Mouse (Mus musculus) left cerebral cortex, adult 11 months (tissue): Measurements from ENCODE around the gene Clmn.
"Not testable (repeated sequence)": the region's sequence is repeated elsewhere in the genome, so short reads cannot be mapped to it uniquely, and the experiment has no call there.

Source experiments
- DNase-seq: peaks from one replicate; pipeline ENCODE4 v3.0.0; 2022; ENCODE audit warnings: low spot score

The Clmn gene

GRCm38 (mm10) chr12:104751814-104752765 is 112.8 kb downstream of the Clmn start, which contains the start of gene Dicer1:
TSS of gene Dicer1 (minus strand) at chr12:104751952.
- DNase-seq = peak; percentile 94

- no peak for DNase-seq
Measured at GRCm38 (mm10) chr12:104751331-104751813, 113.5 kb downstream of the Clmn start.

GRCm38 (mm10) chr12:104748946-104749345 is 115.9 kb downstream of the Clmn start:
- DNase-seq = no peak

DNA sequence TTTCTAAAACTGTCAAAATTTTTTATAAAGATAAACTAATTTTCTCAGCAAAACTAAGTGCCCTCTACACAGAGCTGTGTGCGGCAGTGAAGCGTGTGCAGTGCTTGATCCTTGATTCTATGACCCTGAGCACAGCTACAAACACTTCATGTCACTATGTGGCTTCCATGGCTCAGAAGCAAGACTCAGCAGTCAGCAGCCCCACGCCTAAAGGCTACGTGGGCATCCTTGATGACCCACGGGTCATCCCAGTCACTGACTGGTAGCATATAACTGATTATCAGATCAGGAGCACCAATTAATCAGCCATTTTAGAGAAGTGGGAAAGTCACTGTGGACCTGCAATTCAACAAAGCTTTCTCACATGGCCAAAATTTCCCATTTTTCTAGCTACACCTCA is 117.6 kb downstream of the Clmn start:
- DNase-seq = no peak

DNA sequence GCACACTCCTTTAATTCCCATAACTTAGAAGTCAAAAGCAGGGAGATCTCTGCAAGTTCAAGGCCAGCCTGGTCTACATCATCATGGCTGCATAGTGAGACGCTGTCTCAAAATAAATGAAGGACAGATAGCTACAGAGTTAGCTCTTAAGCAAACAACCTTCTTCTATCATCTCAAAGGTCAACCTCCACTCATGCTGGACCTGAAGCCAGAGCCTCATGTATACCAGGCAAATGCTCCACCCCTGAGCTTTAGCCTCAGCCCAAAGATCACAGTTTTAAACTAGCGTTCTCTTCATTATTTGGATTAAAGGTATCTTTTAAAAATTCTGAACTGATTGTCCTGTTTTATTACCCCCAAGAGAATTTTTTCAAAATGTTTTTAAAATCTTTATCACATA is 118.3 kb downstream of the Clmn start:
- no peak for DNase-seq

GRCm38 (mm10) chr12:104743687-104744086 is 121.2 kb downstream of the Clmn start:
- no peak for DNase-seq

DNA sequence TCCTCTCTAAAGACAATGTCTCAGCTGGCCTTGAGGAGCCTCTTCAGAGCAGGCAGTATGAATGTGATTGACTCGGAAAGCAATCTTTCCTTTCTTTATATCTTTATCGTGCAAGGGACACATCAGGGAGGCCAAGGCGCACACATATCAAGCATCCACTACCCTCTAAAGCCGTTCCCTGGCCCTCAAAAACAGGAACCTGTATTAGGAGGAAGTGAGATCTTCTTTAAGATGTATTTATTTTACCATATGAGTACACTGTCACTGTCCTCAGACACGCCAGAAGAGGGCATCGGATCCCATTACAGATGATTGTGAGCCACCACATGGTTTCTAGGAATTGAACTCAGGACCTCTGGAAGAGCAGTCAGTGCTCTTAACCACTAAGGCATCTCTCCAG is 122.6 kb downstream of the Clmn start:
- DNase-seq = no peak

GRCm38 (mm10) chr12:104740841-104741787 is 123.8 kb downstream of the Clmn start:
- DNase-seq = no peak

DNA sequence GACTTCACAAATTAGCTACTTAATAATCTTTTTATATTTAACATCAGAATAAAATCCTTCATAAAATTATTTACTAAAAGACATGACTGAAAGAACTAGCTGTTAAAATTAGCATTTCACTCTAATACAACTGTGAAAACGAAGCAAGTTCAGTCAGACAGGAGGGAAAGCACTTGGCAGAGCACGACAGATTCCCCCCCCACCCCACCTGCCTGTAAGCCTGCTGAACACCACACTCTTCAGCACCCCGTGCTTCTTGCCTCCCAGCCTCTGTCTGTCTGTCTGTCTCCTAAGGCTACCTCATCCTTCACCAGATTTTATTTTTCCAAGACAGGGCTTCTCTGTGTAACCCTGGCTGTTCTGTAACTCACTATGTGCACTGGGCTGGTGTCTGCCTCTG is 125.9 kb downstream of the Clmn start:
- no peak for DNase-seq

DNA sequence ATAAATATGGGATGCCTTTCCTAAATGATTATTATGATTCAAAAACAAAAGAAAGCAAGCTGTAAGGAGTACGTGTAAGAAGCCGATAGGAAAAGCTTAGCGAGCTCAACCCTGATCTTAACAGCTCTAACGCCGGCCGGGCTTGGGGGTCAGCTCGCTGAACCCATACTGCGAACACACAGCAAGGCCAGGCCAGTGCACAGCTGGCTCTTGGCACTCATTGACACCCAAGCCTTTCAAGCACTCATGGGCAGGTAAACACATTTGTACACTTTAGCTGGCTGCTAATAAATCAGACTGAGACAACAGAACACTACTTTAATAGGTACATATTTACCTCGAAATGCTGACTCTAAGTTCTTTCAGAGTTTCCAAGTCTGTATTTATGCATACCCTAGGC is 126.4 kb downstream of the Clmn start:
- DNase-seq = no peak

DNA sequence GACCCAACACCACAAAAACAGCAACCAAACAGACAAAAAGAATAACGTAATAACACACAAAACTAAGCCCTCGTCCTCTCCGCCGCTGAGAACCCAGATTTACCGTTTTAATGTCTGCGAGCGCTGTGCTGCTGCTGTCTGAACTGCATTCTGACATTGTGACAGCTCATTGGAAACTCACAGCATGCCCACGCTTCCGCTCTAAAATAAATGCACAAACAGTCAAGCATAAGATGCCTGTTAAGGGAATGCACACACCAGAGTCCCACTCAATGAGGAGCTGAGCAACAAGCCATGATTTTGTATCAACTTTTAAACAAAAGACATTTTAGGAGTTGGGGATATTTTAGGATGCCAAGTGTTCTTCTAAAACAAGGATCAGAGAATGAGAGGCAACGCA is 127.2 kb downstream of the Clmn start:
- no peak for DNase-seq

DNA sequence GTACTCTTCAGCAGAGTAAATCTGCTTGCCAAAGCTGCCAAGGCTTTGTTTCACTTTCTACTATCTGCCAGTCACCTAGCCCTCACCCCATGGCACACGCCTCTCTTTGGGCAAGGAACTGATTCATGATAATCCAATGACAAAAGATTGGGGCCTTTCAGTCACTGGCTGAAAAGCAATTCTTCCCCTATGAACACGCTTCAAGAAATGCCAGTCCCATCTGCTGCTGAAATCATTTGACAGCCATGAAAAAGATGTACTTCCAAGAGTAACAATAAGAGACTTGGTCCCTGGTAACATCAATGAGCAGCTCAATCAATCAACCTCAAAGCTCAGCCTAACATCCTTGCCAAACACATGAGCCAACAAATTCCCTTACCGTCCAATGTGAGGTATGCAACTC is 128.9 kb downstream of the Clmn start:
- no peak for DNase-seq

DNA sequence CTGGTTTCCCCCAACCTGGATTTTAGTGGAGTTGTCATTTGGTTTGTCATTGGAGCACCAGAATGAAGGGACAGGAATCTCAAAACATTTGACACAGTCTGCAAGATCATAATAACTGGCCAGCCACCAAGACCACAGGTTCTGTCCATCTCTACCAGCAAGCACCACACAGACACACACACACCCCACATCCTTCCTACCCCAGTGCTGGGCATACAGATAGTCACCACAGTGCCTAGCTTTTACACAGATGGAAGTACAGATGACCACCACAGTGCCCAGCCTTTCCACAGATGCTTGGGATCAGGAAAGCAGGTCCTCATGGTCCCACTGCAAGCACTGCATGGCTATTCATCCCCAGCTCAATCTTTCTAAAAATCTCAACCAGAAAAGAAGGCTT is 131.7 kb downstream of the Clmn start:
- DNase-seq = no peak

- no peak for DNase-seq
Measured at GRCm38 (mm10) chr12:104731782-104732181, 133.1 kb downstream of the Clmn start.

GRCm38 (mm10) chr12:104726436-104726835 is 138.4 kb downstream of the Clmn start:
- DNase-seq = not testable (repeated sequence)

DNA sequence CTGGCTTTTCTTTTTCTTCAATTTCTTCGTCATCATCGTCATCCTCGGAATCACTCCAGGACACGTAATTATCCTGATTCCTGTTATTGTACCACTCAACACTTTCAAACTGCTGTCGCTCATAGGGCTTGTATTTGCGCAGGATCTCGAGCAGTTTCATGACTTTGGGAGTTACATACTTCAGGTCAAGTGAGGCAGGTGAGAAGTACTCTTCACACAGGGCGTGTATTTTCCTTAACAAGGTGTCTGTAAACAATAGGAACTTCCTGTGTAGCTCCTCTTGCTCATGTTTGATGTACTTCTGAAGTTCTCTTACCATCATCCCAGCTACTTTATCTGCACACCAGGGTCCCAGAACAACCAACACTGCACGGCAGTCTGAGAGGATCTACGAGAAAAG is 142.8 kb downstream of the Clmn start:
- DNase-seq = no peak

DNA sequence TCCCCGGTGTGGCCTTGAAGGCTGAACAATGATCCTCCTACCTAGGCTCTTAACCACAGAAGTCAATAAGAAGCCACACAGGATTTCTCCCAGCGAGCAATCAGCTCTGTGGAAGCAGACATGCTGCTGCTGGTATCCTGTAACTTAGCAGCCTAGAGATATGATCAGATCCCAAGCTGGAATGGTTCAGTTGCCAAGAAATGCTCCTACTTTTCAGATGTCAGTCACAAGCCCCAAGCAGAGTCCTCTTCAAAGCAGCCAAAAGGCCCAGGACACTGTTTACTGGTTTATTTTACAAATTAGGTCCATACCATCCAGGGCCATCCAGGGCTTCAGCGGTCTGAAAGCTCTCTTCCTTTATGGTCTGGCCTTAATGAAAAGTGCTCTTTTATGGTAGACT is 143.9 kb downstream of the Clmn start:
- DNase-seq = no peak

DNA sequence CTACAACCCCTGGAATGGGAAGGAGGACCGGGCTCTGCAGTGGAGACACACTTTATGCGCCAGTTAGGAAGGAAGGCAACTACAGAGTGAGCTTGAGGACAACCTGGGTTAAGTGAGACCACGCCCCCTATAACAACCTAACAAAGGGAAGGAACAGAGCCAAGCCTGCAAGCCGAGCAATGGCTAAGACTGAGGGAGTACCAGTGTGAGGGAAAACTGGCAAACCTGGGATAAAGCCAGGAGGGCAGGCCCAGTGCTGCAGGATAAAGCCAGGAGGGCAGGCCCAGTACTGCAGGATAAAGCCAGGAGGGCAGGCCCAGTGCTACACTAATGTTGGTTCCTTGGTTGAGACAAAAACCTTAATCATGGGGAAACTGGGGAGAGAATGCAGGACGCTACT is 145.9 kb downstream of the Clmn start:
- DNase-seq = no peak

DNA sequence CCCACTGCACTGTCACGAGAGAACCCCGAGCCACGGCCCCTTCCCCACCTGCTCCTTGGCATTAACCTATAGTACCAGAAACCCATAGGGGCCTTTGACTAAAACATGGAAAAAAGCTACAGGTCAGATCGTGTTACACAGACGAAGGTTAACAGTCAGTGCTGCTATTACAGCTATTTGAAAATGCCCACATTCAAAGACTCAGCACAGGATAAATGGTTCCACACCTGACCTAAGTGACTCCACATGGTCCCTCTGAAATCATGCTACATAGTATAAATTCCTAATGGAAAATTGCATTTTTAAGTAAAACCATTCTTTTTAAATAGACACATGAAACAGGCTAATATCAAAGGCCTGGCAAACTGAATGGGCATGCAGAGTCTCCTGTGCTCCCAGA is 148.5 kb downstream of the Clmn start:
- DNase-seq = no peak

GRCm38 (mm10) chr12:104715453-104715852 is 149.4 kb downstream of the Clmn start:
- DNase-seq = no peak
